Mouse (Mus musculus) kidney, adult 2 months (tissue): ENCODE results near the gene Zxdc. TPM values are rescaled to one million over a fixed set of nuclear protein-coding genes. Genes with fewer than 3 reads are reported as not detected.

Experiments used
- DNase-seq: peaks from one replicate; pipeline ENCODE4 v3.0.0; 2021
- H3K27ac ChIP-seq: fragments of 200-500 bp; 2 replicates; pipeline ENCODE4 v1.5.1; 2012; ENCODE audit warnings: low read depth, low read length, control low read depth, inconsistent platforms; ENCODE audit not compliant: insufficient read depth
- H3K27me3 ChIP-seq: fragments of 200-500 bp; replicated peaks from 2 replicates; pipeline ENCODE4 v1.6.1; 2012; ENCODE audit warnings: mild to moderate bottlenecking, moderate library complexity, low read length, inconsistent platforms; ENCODE audit not compliant: control insufficient read depth, insufficient read depth
- H3K36me3 ChIP-seq: fragments of 200-500 bp; 2 replicates; pipeline ENCODE4 v1.6.1; 2012; ENCODE audit warnings: mild to moderate bottlenecking, moderate library complexity, low read length, inconsistent platforms; ENCODE audit not compliant: control insufficient read depth, insufficient read depth
- H3K4me1 ChIP-seq: fragments of 200-500 bp; 2 replicates; pipeline ENCODE4 v1.6.1; 2011; ENCODE audit warnings: low read length; ENCODE audit not compliant: control insufficient read depth, insufficient read depth
- H3K4me3 ChIP-seq: fragments of 200-500 bp; 2 replicates; pipeline ENCODE4 v1.5.1; 2011; ENCODE audit warnings: mild to moderate bottlenecking, low read depth, low read length, control low read depth; ENCODE audit not compliant: insufficient read depth
- CTCF ChIP-seq: fragments of 200-500 bp; conservative IDR thresholded peaks from 2 replicates; pipeline ENCODE4 v1.5.1; 2011; ENCODE audit warnings: low read depth, mild to moderate bottlenecking, control low read depth, low read length, moderate library complexity, mixed read lengths; ENCODE audit not compliant: insufficient read depth, insufficient read length
- POLR2A ChIP-seq: fragments of 200-500 bp; IDR thresholded peaks from one replicate; pipeline ENCODE4 v1.6.1; 2011; ENCODE audit warnings: low read depth, low read length, control low read depth
- WGBS: fragments of 180-500 bp; shearing (Covaris S2); methylation state at CpG from one replicate; pipeline ENCODE4 v1.1.7; 2018; 5-methylcytosine and 5-hydroxymethylcytosine counted together
- polyA plus RNA-seq: library from polyadenylated mRNA; depleted of rRNA; stranded (reverse); fragments of >200 nt; gene quantifications from 2 replicates; pipeline ENCODE4 v1.2.3, GENCODE M21; 2012

The Zxdc gene
- polyA plus RNA-seq, 1 experiment, result 12.6 TPM

DNA sequence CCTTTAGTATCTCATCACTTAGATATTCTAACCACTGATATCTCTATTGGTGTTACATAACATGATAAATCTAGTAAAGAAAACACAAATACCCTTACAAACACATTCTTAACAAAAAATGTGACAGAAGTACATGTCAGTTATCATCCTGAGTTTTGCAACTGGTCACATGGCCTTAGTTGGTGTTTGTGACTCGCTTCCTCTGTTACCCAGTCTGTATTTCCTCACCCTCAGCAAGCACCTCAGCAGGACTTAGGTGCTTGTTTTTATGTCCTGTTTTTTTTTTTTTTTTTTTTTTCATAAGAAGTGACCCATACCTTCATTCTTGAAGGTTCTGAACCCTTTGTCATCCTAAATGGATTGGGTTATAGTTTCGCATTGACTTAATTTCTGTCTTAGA, 8.4 kb downstream of the Zxdc start:
- Histone ChIP-seq H3K4me1 (no peaks in the 10 kb centered on the region), H3K27ac (no peak overlapping the region), H3K27me3 (no peaks in the 10 kb centered on the region), H3K36me3 (peaks cover 9% of the 10 kb centered on the region), H3K4me3 (no peak overlapping the region)
- 91% methylated on average over 2 of the region's 2 CpGs for WGBS
- TF ChIP-seq POLR2A, result no peak
- TF ChIP-seq CTCF, result no peak
- DNase-seq, result no peak

DNA sequence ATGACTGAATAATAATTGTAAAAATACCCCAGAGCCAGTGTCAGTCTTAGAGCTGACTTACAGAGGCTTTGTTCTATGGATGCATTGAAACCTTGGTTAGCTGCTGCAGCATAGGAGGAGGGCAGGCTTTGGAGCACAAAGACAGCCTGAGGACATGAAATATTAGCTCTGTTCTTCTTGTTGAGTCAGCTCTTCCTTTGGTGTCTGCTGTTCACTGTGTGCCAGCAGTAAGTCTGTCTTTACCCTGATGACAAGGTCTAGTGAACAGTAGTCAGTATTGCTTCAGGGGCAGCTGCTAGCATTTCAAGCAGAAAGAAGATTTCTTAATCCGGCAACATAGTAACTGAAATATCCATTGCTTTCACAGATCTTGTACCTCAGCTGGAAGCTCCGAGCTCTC, 12.2 kb downstream of the Zxdc start:
- H3K4me3 ChIP-seq, result no peak overlapping the region
- no peaks in the 10 kb centered on the region for H3K27me3 ChIP-seq
- WGBS, result 77% methylated on average over 2 of the region's 2 CpGs
- no peaks in the 10 kb centered on the region for H3K4me1 ChIP-seq
- no peak overlapping the region for H3K27ac ChIP-seq
- peaks cover 2% of the 10 kb centered on the region for H3K36me3 ChIP-seq
- no peak for DNase-seq
- TF ChIP-seq POLR2A, result no peak
- TF ChIP-seq CTCF, result no peak

DNA sequence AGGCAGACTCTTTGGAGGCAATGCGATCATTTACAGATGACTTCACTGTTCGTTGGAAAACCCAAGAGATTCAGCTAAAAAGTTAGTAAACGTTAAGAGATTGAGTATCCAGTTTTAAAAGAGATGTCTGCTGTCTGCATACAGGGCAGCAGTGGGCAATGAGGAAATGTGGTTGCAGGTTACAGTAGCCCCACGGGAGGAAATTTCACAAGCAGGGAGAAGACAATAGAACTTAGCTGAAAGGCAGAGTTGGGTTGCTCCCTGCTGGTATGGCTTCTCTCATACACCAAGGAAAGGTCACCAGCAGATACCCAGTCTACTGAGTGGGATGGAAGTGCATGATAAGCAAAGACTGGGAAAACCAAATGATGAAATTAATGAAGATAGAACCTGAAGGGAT, 21.3 kb downstream of the Zxdc start:
- H3K36me3 ChIP-seq, result no peaks in the 10 kb centered on the region; the same call in none of the 2 replicates
- no peak overlapping the region for H3K27ac ChIP-seq
- WGBS, result 87% methylated on average over 4 of the region's 4 CpGs
- TF ChIP-seq CTCF (no peak), POLR2A (no peak)
- no peak overlapping the region for H3K4me3 ChIP-seq
- no peak for DNase-seq
- no peaks in the 10 kb centered on the region for H3K27me3 ChIP-seq
- H3K4me1 ChIP-seq, result peaks cover 7% of the 10 kb centered on the region; the same call in 1 of the 2 replicates

DNA sequence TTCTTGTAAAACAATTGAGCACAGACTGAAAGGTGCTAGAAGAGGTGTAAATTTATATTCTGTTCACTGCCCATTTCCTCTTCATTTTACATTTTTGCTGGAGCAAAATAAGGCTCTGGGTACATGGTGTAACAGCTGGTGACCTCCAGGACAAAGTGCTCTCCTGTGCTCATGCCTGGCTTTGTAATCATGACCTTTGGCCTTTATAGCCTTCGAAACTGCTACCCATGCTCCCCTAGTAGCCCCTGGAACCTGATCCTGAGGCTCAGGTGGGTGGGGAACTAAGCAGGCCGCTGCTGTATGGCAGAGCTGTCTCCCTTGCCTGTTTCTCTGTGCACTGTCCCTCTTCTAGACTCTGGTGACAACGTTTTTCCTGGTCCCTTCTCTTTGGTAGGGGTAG, 24.7 kb downstream of the Zxdc start:
- Histone ChIP-seq H3K27ac (no peak overlapping the region), H3K4me3 (no peak overlapping the region), H3K27me3 (no peaks in the 10 kb centered on the region), H3K4me1 (peaks cover 7% of the 10 kb centered on the region; the same call in 1 of the 2 replicates), H3K36me3 (no peaks in the 10 kb centered on the region)
- WGBS, result 38% methylated on average over 3 of the region's 3 CpGs
- peak; percentile 44 for DNase-seq
- TF ChIP-seq POLR2A (no peak), CTCF (no peak)

DNA sequence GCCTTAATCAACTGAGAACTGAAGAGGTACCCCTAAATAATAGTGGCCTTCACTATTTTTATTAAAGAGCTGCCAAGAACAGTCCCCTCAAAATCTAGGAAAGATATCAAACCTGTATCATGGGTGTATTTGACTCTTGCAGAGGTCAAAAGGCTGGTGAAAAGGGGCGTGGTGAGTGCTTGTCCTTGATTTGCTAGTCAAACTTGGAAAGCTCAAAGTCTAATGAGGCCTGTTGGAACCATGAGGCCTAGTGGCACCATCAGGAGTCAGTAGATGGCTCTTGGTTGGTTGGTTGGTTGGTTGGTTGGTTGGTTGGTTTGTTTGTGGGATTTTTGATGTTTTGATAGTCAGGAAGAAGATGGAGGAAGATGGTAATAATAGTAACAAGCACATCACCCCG, 26.5 kb downstream of the Zxdc start:
- Histone ChIP-seq H3K27ac (no peak overlapping the region), H3K4me1 (peaks cover 7% of the 10 kb centered on the region; the same call in 1 of the 2 replicates), H3K4me3 (no peak overlapping the region), H3K36me3 (no peaks in the 10 kb centered on the region), H3K27me3 (no peaks in the 10 kb centered on the region)
- WGBS, result 94% methylated on average over 2 of the region's 2 CpGs
- no peak for DNase-seq
- TF ChIP-seq POLR2A, result no peak
- TF ChIP-seq CTCF, result no peak

DNA sequence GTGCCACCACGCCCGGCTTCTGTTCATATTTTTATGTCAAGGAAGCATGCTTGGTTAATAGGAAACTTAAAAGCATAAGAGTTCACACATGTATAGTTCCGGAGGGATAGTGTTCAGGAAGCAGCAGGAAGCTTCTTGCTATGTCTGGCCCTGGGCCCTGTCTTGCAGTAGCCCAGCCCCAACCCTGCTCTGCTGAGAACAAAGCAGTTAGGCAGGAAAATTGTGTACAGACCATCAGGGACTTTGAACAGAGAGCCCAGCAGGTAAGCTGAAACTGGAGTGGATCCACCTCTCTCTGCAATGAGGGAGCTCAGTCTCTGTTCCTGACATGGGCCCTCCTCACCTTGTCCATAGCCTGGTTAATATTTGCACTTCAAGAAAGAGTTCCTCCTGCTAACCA, 28.0 kb downstream of the Zxdc start:
- no peaks in the 10 kb centered on the region for H3K36me3 ChIP-seq
- H3K27ac ChIP-seq, result no peak overlapping the region
- TF ChIP-seq POLR2A (no peak), CTCF (no peak)
- peaks cover 7% of the 10 kb centered on the region; the same call in 1 of the 2 replicates for H3K4me1 ChIP-seq
- DNase-seq, result peak; percentile 23
- H3K4me3 ChIP-seq, result no peak overlapping the region
- H3K27me3 ChIP-seq, result no peaks in the 10 kb centered on the region
- WGBS, result 57% methylated on average over 3 of the region's 3 CpGs

DNA sequence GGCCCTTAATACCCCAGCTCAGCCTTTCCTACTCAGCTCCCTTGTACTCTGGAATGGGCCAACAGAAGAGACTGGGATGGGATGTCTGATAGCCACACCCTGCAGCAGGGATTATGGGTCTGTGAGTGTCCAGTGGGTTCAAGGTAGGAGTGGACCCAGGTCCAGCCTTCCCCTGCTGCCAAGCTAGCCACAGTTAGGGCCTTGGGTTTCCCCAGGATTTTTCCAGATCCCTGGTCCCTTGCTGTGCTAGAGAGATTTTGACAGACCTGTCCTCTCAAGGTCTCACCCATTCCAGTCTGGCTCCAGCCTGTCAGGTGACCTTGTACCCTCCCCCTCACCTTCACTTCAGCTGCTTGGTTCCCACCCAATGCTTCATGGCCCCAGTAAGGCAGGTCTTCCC, 39.3 kb downstream of the Zxdc start:
- TF ChIP-seq CTCF, result no peak
- TF ChIP-seq POLR2A, result no peak
- DNase-seq, result no peak
- Histone ChIP-seq H3K27ac (no peak overlapping the region), H3K4me1 (no peaks in the 10 kb centered on the region), H3K36me3 (no peaks in the 10 kb centered on the region), H3K27me3 (no peaks in the 10 kb centered on the region), H3K4me3 (no peak overlapping the region)

DNA sequence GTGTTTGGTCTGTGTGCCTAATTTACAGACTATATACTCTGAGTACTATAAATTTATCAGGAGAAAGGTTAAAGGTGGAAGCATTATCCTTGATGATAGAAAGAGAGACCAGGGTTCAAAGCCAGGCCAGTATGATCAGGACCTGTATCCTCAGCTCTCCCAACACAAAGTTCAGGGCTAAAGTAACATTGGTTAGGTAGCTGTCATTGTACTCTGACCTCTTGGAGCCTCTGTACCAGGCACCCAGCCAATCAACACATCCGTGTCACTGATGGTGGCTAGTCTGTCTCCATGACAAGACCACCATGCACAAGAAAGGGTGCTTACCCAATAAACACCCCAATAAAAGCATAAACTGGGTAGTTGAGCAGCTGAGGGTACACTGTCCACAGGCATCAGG, 41.7 kb downstream of the Zxdc start:
- no peak for TF ChIP-seq POLR2A
- no peak for TF ChIP-seq CTCF
- whole genome bisulfite sequencing, result 42% methylated on average over 1 of the region's 1 CpGs
- no peaks in the 10 kb centered on the region for H3K27me3 ChIP-seq
- no peak overlapping the region for H3K27ac ChIP-seq
- H3K4me1 ChIP-seq, result no peaks in the 10 kb centered on the region
- peak; percentile 29 for DNase-seq
- no peak overlapping the region for H3K4me3 ChIP-seq
- no peaks in the 10 kb centered on the region for H3K36me3 ChIP-seq
